Mouse (Mus musculus): ENCODE measurements around the gene Smad3. TPM values are rescaled to one million over a fixed set of nuclear protein-coding genes. Genes with fewer than 3 reads are reported as not detected.
A peak's percentile ranks its signal among the peaks of the same experiment; 100 is the strongest.

Smad3 gene
- total and polyA plus RNA-seq, 3 experiments = 0.81 to 1.5 (median 1.2) TPM

- Histone ChIP-seq H3K27ac (ENCODE audit: insufficient read depth, low read depth) (no peak overlapping the region), H3K4me1 (ENCODE audit: control insufficient read depth in 1 of 2, insufficient read depth in 2 of 2) (peaks cover 19 to 73% of the 10 kb centered on the region in 2 experiments)
Observed at GRCm38 (mm10) chr9:63716150-63717138, 41.4 kb downstream of the Smad3 start.

GRCm38 (mm10) chr9:63714572-63714971 lies 43.2 kb downstream of the Smad3 start:
- Histone ChIP-seq H3K4me2 (ENCODE audit: insufficient read depth, low read depth, poor library complexity, severe bottlenecking) (no peak overlapping the region), H3K27ac (ENCODE audit: insufficient read depth, low read depth) (no peak overlapping the region), H3K4me1 (ENCODE audit: control insufficient read depth in 1 of 2, insufficient read depth in 2 of 2) (peaks cover 19 to 65% of the 10 kb centered on the region in 2 experiments), H3K4me3 (replicated peaks in 1 of 3; ENCODE audit: low read depth in 2 of 3, low read length in 2 of 3, poor library complexity in 1 of 3) (no peak overlapping the region), H3K27me3 (replicated peaks) (peaks cover 3% of the 10 kb centered on the region), H3K9ac (ENCODE audit: insufficient read depth, low read depth) (no peak overlapping the region), H3K79me2 (replicated peaks; ENCODE audit: control insufficient read depth, extremely low read depth, insufficient read depth, poor library complexity, severe bottlenecking) (no peaks in the 10 kb centered on the region), H3K9me3 (replicated peaks; ENCODE audit: low read length) (peaks cover 4% of the 10 kb centered on the region), H3K36me3 (replicated peaks in 1 of 2; ENCODE audit: control insufficient read depth in 1 of 2, insufficient read depth in 1 of 2, low read length in 1 of 2) (no peaks in the 10 kb centered on the region)
- dilution Hi-C loops (cut with MboI; ENCODE audit: extremely low pct_ligation_motif_present, extremely low pct_unique_long_range_greater_than_20kb, low sequenced_read_pairs) (no loop called here), in situ Hi-C loops (cut with MboI; ENCODE audit: low pct_ligation_motif_present, low pct_unique_long_range_greater_than_20kb, low sequenced_read_pairs) (no loop called here)
- no peak for DNase-seq (ENCODE audit: extremely low read depth)
- TF ChIP-seq ZC3H11A (IDR thresholded peaks at IDR 0.05; ENCODE audit: low read depth, low read length) (no peak), MAX (IDR thresholded peaks at IDR 0.05; ENCODE audit: low read length) (no peak), CHD2 (IDR thresholded peaks at IDR 0.05; ENCODE audit: low read length) (no peak), CTCF (conservative IDR thresholded peaks at IDR 0.05 in 1 of 2, IDR thresholded peaks at IDR 0.05 in 1 of 2; ENCODE audit: low read depth in 2 of 2, low read length in 2 of 2) (no peak), EP300 (IDR thresholded peaks at IDR 0.05; ENCODE audit: low read length) (no peak), TCF12 (IDR thresholded peaks at IDR 0.05; ENCODE audit: low read depth, low read length) (no peak), ZNF384 (IDR thresholded peaks at IDR 0.05; ENCODE audit: low read depth, low read length) (no peak), ZKSCAN1 (IDR thresholded peaks at IDR 0.05; ENCODE audit: borderline replicate concordance, low read depth, low read length) (no peak), MEF2A (IDR thresholded peaks at IDR 0.05; ENCODE audit: borderline replicate concordance, low read depth, low read length) (no peak), HCFC1 (IDR thresholded peaks at IDR 0.05; ENCODE audit: low read depth, low read length) (no peak), USF2 (conservative IDR thresholded peaks at IDR 0.05; ENCODE audit: low read depth, low read length) (no peak), RAD21 (IDR thresholded peaks at IDR 0.05; ENCODE audit: low read depth, low read length) (no peak), POLR2AphosphoS2 (IDR thresholded peaks at IDR 0.05; ENCODE audit: low read depth, low read length) (no peak), MXI1 (IDR thresholded peaks at IDR 0.05; ENCODE audit: low read depth, low read length) (no peak)

More at GRCm38 (mm10) chr9:63716150-63717138, 41.4 kb downstream of the Smad3 start:
- Histone ChIP-seq H3K4me2 (ENCODE audit: insufficient read depth, low read depth, poor library complexity, severe bottlenecking) (peak overlapping the region; percentile 55; the same call in 1 of the 2 replicates), H3K9me3 (replicated peaks; ENCODE audit: low read length) (no peaks in the 10 kb centered on the region), H3K36me3 (replicated peaks in 1 of 2; ENCODE audit: control insufficient read depth in 1 of 2, insufficient read depth in 1 of 2, low read length in 1 of 2) (no peaks in the 10 kb centered on the region), H3K27me3 (replicated peaks) (peaks cover 3% of the 10 kb centered on the region), H3K4me3 (replicated peaks in 1 of 3; ENCODE audit: low read depth in 2 of 3, low read length in 2 of 3, poor library complexity in 1 of 3) (no peak overlapping the region), H3K9ac (ENCODE audit: insufficient read depth, low read depth) (no peak overlapping the region), H3K79me2 (replicated peaks; ENCODE audit: control insufficient read depth, extremely low read depth, insufficient read depth, poor library complexity, severe bottlenecking) (no peaks in the 10 kb centered on the region)
- peak; percentile 51 for DNase-seq (ENCODE audit: extremely low read depth)
- dilution Hi-C loops (cut with MboI; ENCODE audit: extremely low pct_ligation_motif_present, extremely low pct_unique_long_range_greater_than_20kb, low sequenced_read_pairs) (no loop called here), in situ Hi-C loops (cut with MboI; ENCODE audit: low pct_ligation_motif_present, low pct_unique_long_range_greater_than_20kb, low sequenced_read_pairs) (no loop called here)
- TF ChIP-seq ELF1 (IDR thresholded peaks at IDR 0.05; ENCODE audit: low read depth, low read length) = no peak
- peak; percentile 23; the same call in 1 of the 2 replicates for TF ChIP-seq TCF12 (IDR thresholded peaks at IDR 0.05; ENCODE audit: low read depth, low read length)
- no peak for TF ChIP-seq JUN (IDR thresholded peaks at IDR 0.05; ENCODE audit: insufficient read depth, low read depth, low read length)
- peak; percentile 34; the same call in 1 of the 2 replicates for TF ChIP-seq ZNF384 (IDR thresholded peaks at IDR 0.05; ENCODE audit: low read depth, low read length)
- peak; percentile 88 for TF ChIP-seq ETS1 (conservative IDR thresholded peaks at IDR 0.05; ENCODE audit: low read depth, low read length)
- peak; percentile 90 for TF ChIP-seq BHLHE40 (IDR thresholded peaks at IDR 0.05; ENCODE audit: low read depth, low read length)
- TF ChIP-seq EP300 (IDR thresholded peaks at IDR 0.05; ENCODE audit: low read length) = 0 out of 2 replicates have a peak, but pooled peaks have one; percentile 30
- no peak for TF ChIP-seq MAX (IDR thresholded peaks at IDR 0.05; ENCODE audit: low read length)
- no peak for TF ChIP-seq GABPA (IDR thresholded peaks at IDR 0.05; ENCODE audit: insufficient replicate concordance, low read depth, low read length)
- TF ChIP-seq IRF4 (IDR thresholded peaks at IDR 0.05; ENCODE audit: low read depth, low read length) = 0 out of 2 replicates have a peak, but pooled peaks have one; percentile 20
- no peak for TF ChIP-seq UBTF (IDR thresholded peaks at IDR 0.05; ENCODE audit: low read depth, low read length)
- TF ChIP-seq ZKSCAN1 (IDR thresholded peaks at IDR 0.05; ENCODE audit: borderline replicate concordance, low read depth, low read length) = no peak
- no peak for TF ChIP-seq HCFC1 (IDR thresholded peaks at IDR 0.05; ENCODE audit: low read depth, low read length)
- TF ChIP-seq RCOR1 (conservative IDR thresholded peaks at IDR 0.05; ENCODE audit: low read depth, low read length) = no peak
- no peak for TF ChIP-seq JUND (conservative IDR thresholded peaks at IDR 0.05; ENCODE audit: low read depth, low read length)
- TF ChIP-seq MYC (IDR thresholded peaks at IDR 0.05; ENCODE audit: low read depth, low read length) = no peak
- no peak for TF ChIP-seq MAZ (IDR thresholded peaks at IDR 0.05; ENCODE audit: low read depth, low read length)

All from CH12.LX (cell line).